Mouse (Mus musculus) left cerebral cortex, postnatal 25 days (tissue): ENCODE data around the gene Olfr169. TPM values are rescaled to one million over a fixed set of nuclear protein-coding genes. Genes with fewer than 3 reads are reported as not detected.
"Not testable (repeated sequence)": the region's sequence is repeated elsewhere in the genome, so short reads cannot be mapped to it uniquely, and the experiment has no call there.

ENCODE experiments used
- DNase-seq, 2 experiments: peaks; one replicate each; pipeline ENCODE4 v3.0.0; 2022; ENCODE audit warnings: low spot score in 2 of 2, mixed read lengths in 1 of 2
- intact Hi-C: fragments of 180-260 bp; cut with DNase I; formaldehyde crosslinking; loops from one replicate; pipeline ENCODE4 v1.15.1; 2025
- total RNA-seq, 2 experiments: library from RNA; stranded (reverse); gene quantifications; 2 replicates each; pipeline ENCODE4 v1.2.3; 2021

Gene Olfr169
- not detected for total RNA-seq

DNA sequence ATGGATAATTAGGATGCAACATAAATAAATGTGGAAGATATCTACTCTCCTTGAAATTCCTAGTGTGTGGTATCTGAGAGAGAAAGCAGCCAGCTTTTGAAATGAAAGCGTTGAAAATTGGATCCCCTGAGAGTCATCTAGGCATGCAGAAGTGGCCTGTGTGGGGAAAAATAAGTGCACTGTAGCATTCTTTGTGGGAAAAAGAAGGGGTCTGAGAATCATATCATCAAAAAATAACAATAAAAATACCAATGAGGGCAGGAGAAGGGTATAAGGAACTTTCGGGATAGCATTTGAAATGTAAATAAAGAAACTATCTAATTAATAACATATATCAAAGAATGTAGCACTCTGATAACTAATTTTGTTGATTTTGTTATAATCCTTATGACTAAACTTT, at the start of gene Olfr169:
Gene Olfr169, minus strand, starts transcription at position 101 of the 400 bp plus-strand sequence.
- intact Hi-C loops, DNase-seq: not testable (repeated sequence)

DNA sequence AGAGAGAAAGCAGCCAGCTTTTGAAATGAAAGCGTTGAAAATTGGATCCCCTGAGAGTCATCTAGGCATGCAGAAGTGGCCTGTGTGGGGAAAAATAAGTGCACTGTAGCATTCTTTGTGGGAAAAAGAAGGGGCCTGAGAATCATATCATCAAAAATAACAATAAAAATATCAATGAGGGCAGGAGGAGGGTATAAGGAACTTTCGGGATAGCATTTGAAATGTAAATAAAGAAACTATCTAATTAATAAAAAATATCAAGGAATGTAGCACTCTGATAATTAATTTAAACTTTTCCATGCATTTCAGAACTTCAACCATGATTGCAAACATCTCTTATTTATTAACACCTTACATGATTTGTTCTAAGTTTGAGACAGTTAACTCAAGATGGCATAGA, 40.2 kb upstream of the Olfr169 start, which contains the start of gene Olfr170:
Gene Olfr170, minus strand, starts transcription at position 101 of the 400 bp plus-strand sequence.
- DNase-seq, intact Hi-C loops: not testable (repeated sequence)

DNA sequence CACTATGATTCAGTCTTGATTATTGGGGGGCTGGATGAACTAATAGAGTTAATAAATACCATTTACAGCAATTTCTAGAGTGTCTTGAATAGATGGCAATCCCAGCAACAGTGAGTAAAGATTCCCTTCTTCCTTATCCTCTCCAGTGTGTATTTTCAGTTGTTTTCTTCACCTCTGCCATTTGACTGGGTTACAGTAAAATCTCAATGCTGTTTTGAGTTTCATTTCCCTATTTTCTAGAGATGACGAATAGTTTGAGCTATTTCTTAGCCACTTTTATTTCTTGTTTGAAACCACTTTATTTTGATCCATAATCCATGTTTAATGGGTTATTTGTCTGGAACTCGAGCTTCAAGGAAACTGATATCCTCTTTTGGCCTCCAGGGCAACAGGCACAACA, 31.6 kb upstream of the Olfr169 start:
- no peak for DNase-seq
- intact Hi-C loops = no loop called here

DNA sequence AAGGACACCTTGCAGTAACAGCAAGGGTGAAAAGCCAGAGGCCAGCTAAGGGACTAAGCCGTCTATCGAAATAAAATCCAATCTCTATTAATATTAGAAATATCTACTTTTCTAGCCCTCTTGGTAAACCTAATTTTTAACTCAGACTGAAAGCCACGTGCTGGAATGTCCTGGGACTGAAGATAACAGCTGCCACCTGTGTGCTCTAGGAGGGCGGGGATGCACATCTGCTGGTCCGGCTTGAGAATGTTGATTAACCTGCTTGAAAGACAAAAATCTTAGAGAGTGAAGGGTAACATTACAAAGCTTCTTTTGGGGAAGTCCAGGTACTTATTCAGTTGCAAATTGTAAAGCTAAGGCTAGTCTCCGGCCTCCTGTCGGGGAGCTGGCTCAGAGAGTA, 18.2 kb downstream of the Olfr169 start:
- intact Hi-C loops, DNase-seq: not testable (repeated sequence)

DNA sequence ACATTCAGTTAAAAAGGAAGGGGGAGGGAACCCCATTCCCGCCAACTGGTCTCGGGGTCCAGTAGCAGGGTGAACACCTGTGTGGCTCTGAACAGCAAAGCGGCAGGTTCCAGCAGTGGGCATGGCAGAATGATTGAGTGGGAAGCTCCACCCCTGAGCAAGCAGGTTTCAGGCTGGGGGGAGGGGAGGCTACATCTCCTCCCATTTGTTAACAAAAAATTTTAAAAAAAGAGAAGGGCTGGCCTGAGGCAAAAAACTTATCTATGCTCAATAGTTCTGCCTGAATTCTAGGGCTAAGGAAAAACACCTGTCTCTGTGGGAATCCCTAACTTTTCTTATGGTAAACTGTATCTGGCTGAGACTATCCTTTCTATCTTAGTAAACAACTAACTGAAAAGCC, 19.4 kb downstream of the Olfr169 start:
- DNase-seq, intact Hi-C loops: not testable (repeated sequence)

DNA sequence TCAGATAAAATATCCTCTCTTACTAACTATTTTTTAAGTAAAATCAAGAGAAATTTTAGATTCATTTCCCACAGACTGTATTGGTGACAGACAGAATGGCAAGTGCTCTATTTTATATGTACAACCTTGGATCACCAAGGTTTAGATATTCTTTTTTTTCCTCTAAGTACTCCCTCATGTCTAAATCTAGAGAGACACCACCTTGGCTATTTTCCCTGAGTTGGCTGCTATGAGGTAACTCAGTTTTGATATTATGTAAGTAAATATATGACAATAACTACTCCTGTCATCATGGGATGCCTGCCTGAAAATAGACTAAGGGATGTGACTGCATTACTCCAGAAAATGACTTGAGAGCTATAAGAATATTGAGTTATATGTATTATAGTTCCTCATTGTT, 36.2 kb downstream of the Olfr169 start, which contains the start of gene Olfr168:
Gene Olfr168, minus strand, starts transcription at position 101 of the 400 bp plus-strand sequence.
- DNase-seq = no peak
- intact Hi-C loops = no loop called here

DNA sequence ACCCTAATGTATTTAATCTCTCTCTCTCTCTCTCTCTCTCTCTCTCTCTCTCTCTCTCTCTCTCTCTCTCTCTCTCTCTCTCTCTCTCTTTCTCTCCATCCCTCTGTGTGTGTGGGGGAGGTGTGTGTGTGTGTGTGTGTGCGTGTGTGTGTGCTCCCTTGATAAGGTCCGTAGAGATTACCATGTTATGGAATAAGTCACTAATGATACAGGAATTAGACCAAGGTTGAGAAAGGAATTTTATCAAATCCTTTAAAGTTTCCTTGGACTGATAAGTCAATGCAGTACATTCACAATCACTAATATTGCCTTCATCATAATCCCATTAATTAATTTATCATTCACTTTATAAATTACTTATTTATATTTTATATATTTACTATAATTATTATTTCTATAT, 49.4 kb downstream of the Olfr169 start, which contains the start of gene Olfr167:
Gene Olfr167, minus strand, starts transcription at position 101 of the 400 bp plus-strand sequence.
- no peak for DNase-seq
- intact Hi-C loops = no loop called here

Other genes starting within 250 kb of the Olfr169 start
- gene Olfr165, start 148.7 kb downstream of the Olfr169 start, total RNA-seq = not detected
- not detected for gene Olfr166, start 88.1 kb downstream of the Olfr169 start, total RNA-seq
- gene Olfr167, start 49.5 kb downstream of the Olfr169 start, total RNA-seq = not detected
- gene Olfr168, start 36.3 kb downstream of the Olfr169 start, total RNA-seq = not detected
- not detected for gene Olfr170, start 40.1 kb upstream of the Olfr169 start, total RNA-seq
- not detected for gene Olfr171, start 58.1 kb upstream of the Olfr169 start, total RNA-seq
- gene Lamp3, start 134.6 kb upstream of the Olfr169 start, total RNA-seq = under 1 TPM in 1 of 2 experiments, not detected in 1; 0.11 TPM
- under 1 TPM; 0.57 to 0.92 TPM for gene B3gnt5, start 188.4 kb upstream of the Olfr169 start, total RNA-seq